Mouse (Mus musculus) cerebellum, postnatal 14 days (tissue): ENCODE results near the gene C8a.
A peak's percentile ranks its signal among the peaks of the same experiment; 100 is the strongest.

Experiments used
- DNase-seq, 2 experiments: peaks; one replicate each; pipeline ENCODE4 v3.0.0; 2021; ENCODE audit warnings: mixed read lengths in 2 of 2

C8a gene

GRCm38 (mm10) chr4:104876323-104876722 lies at the start of gene C8a:
TSS of gene C8a (minus strand) at chr4:104876398.
- DNase-seq: no peak

GRCm38 (mm10) chr4:104925383-104925782 lies 49.2 kb upstream of the C8a start:
- DNase-seq: no peak

- no peak for DNase-seq
Observed at GRCm38 (mm10) chr4:104918017-104918416, 41.8 kb upstream of the C8a start.

- DNase-seq: no peak
Observed at GRCm38 (mm10) chr4:104914711-104915247, 38.6 kb upstream of the C8a start.

- no peak for DNase-seq
Observed at GRCm38 (mm10) chr4:104913291-104914129, 37.3 kb upstream of the C8a start, which contains the start of gene Fyb2. TSS of gene Fyb2 (plus strand) at chr4:104913456.

- peak; percentile 75 to 85 for DNase-seq
Observed at GRCm38 (mm10) chr4:104911685-104912084, 35.5 kb upstream of the C8a start.

GRCm38 (mm10) chr4:104905049-104905448 lies 28.9 kb upstream of the C8a start:
- DNase-seq: no peak

- DNase-seq: peak; percentile 71 to 72
Observed at GRCm38 (mm10) chr4:104902836-104903235, 26.6 kb upstream of the C8a start.

GRCm38 (mm10) chr4:104894004-104894734 lies 18.0 kb upstream of the C8a start:
- peak; percentile 75 to 82 for DNase-seq

GRCm38 (mm10) chr4:104893588-104893987 lies 17.4 kb upstream of the C8a start:
- DNase-seq: peak in 1 of 2 experiments; percentile 23

GRCm38 (mm10) chr4:104891708-104892107 lies 15.5 kb upstream of the C8a start:
- DNase-seq: peak; percentile 68 to 75

GRCm38 (mm10) chr4:104888499-104889262 lies 12.5 kb upstream of the C8a start:
- DNase-seq: no peak

- no peak for DNase-seq
Observed at GRCm38 (mm10) chr4:104887486-104887885, 11.3 kb upstream of the C8a start.

- DNase-seq: no peak
Observed at GRCm38 (mm10) chr4:104875832-104876231, 366 bp downstream of the C8a start.

GRCm38 (mm10) chr4:104870196-104870595 lies 6.0 kb downstream of the C8a start:
- DNase-seq: no peak

- DNase-seq: no peak
Observed at GRCm38 (mm10) chr4:104869581-104869980, 6.6 kb downstream of the C8a start.

GRCm38 (mm10) chr4:104864397-104864796 lies 11.8 kb downstream of the C8a start:
- no peak for DNase-seq

GRCm38 (mm10) chr4:104861241-104861640 lies 15.0 kb downstream of the C8a start:
- no peak for DNase-seq

- no peak for DNase-seq
Observed at GRCm38 (mm10) chr4:104857823-104858222, 18.4 kb downstream of the C8a start.

- no peak for DNase-seq
Observed at GRCm38 (mm10) chr4:104857029-104857428, 19.2 kb downstream of the C8a start, which contains the start of gene Gm17662. TSS of gene Gm17662 (plus strand) at chr4:104857329.

- DNase-seq: no peak
Observed at GRCm38 (mm10) chr4:104855216-104855615, 21.0 kb downstream of the C8a start.

GRCm38 (mm10) chr4:104843546-104843945 lies 32.7 kb downstream of the C8a start:
- no peak for DNase-seq

- DNase-seq: no peak
Observed at GRCm38 (mm10) chr4:104842204-104842603, 34.0 kb downstream of the C8a start.
